Comparison of ENCODE assay signal across 25 mouse cellular contexts in genomic region chr1:125418732-125419131, GRCm38 (mm10). TPM values are rescaled to one million over a fixed set of nuclear protein-coding genes. Genes with fewer than 3 reads are reported as not detected.
A peak's percentile ranks its signal among the peaks of the same experiment; 100 is the strongest.
DNase-seq lines count a peak whose midpoint lies in the region; ATAC-seq and TF ChIP-seq lines count a peak whose summit lies in the region.
"Had no signal": no experiment of that assay in that cellular context is flagged by ENCODE, and none has a peak within 500 bp of the region (broad histone marks: within the 10 kb centered on the region; RNA-seq: fewer than 3 reads in every experiment).

No protein-coding gene starts in this region.

- 77% methylated on average over 4 of the region's 4 CpGs for WGBS in heart, embryonic 16.5 days
- WGBS in heart, adult 2 months: 76% methylated on average over 4 of the region's 4 CpGs
- WGBS in liver, embryonic 11.5 days: 86% methylated on average over 4 of the region's 4 CpGs
- 67% methylated on average over 4 of the region's 4 CpGs for WGBS in liver, embryonic 15.5 days (ENCODE audit: insufficient replicate concordance)
- WGBS in lung, adult 2 months: 76% methylated on average over 4 of the region's 4 CpGs

- TF ChIP-seq CTCF in heart, adult 2 months (IDR thresholded peaks at IDR 0.05): no peak
- no peak for TF ChIP-seq CTCF in lung, adult 2 months (IDR thresholded peaks at IDR 0.05; ENCODE audit: insufficient read depth, low read length)

- intact Hi-C loops in heart, adult 2 months (cut with DNase I): no loop called here

- peak overlapping the region; percentile 4; the same call in 1 of the 2 replicates for H3K27ac ChIP-seq in heart, embryonic 16.5 days (ENCODE audit: low read length)
- H3K27ac ChIP-seq in heart, adult 2 months: no peak overlapping the region
- H3K27ac ChIP-seq in liver, embryonic 11.5 days (ENCODE audit: low read depth, low read length): no peak overlapping the region
- 0 out of 2 replicates have a peak overlapping the region, but pooled peaks have one; percentile 19 for H3K27ac ChIP-seq in liver, embryonic 15.5 days (replicated peaks)
- H3K27ac ChIP-seq: forebrain, embryonic 13.5 days; limb, embryonic 10.5 days; limb, embryonic 15.5 days; macrophage; midbrain, embryonic 13.5 days; neural tube, embryonic 13.5 days had no signal

- no peak overlapping the region for H3K4me3 ChIP-seq in heart, embryonic 16.5 days (ENCODE audit: low read length)
- no peak overlapping the region for H3K4me3 ChIP-seq in heart, adult 2 months
- H3K4me3 ChIP-seq in liver, embryonic 11.5 days (ENCODE audit: low read depth, low read length): no peak overlapping the region
- H3K4me3 ChIP-seq in liver, embryonic 15.5 days (replicated peaks): no peak overlapping the region
- H3K4me3 ChIP-seq in lung, adult 2 months (replicated peaks; ENCODE audit: extremely low read depth, low read depth, low read length): no peak overlapping the region
- H3K4me3 ChIP-seq: forebrain, embryonic 13.5 days; limb, embryonic 10.5 days; limb, embryonic 15.5 days; midbrain, embryonic 13.5 days; neural tube, embryonic 13.5 days had no signal

- H3K4me2 ChIP-seq in heart, embryonic 16.5 days (ENCODE audit: low read depth, low read length): no peak overlapping the region
- H3K4me2 ChIP-seq in liver, embryonic 11.5 days: no peak overlapping the region
- no peak overlapping the region for H3K4me2 ChIP-seq in liver, embryonic 15.5 days
- H3K4me2 ChIP-seq: forebrain, embryonic 13.5 days; heart, embryonic 11.5 days; limb, embryonic 15.5 days; midbrain, embryonic 13.5 days; neural tube, embryonic 13.5 days had no signal

- H3K36me3 ChIP-seq in heart, embryonic 16.5 days (ENCODE audit: control insufficient read depth, insufficient read depth): peaks cover 13% of the 10 kb centered on the region
- H3K36me3 ChIP-seq in heart, adult 2 months (ENCODE audit: control insufficient read depth, insufficient read depth, low read length): peaks cover 34% of the 10 kb centered on the region
- H3K36me3 ChIP-seq in liver, embryonic 11.5 days (ENCODE audit: control insufficient read depth, insufficient read depth, low read length): peaks cover 8% of the 10 kb centered on the region; the same call in 1 of the 2 replicates
- H3K36me3 ChIP-seq in liver, embryonic 15.5 days (replicated peaks): peaks cover 30% of the 10 kb centered on the region

- H3K27me3 ChIP-seq in heart, embryonic 16.5 days (ENCODE audit: control insufficient read depth, insufficient read depth, low read length): no peaks in the 10 kb centered on the region
- no peaks in the 10 kb centered on the region for H3K27me3 ChIP-seq in heart, adult 2 months (ENCODE audit: control insufficient read depth, insufficient read depth, low read length)
- H3K27me3 ChIP-seq in liver, embryonic 11.5 days (replicated peaks; ENCODE audit: control insufficient read depth, insufficient read depth, low read length): no peaks in the 10 kb centered on the region
- H3K27me3 ChIP-seq in liver, embryonic 15.5 days: no peaks in the 10 kb centered on the region
- H3K27me3 ChIP-seq: forebrain, embryonic 13.5 days; limb, embryonic 15.5 days; midbrain, embryonic 13.5 days; neural tube, embryonic 13.5 days had no signal

- no peak for ATAC-seq in heart, embryonic 16.5 days (replicated peaks; ENCODE audit: extremely low read depth, insufficient read depth, low FRiP score)
- ATAC-seq in liver, embryonic 11.5 days (replicated peaks; ENCODE audit: low FRiP score): peak; percentile 53
- ATAC-seq in liver, embryonic 15.5 days (ENCODE audit: insufficient read depth): peak; percentile 54
- ATAC-seq: CD4-positive, CD25-positive, alpha-beta regulatory T cell, adult 4 months; forebrain, embryonic 13.5 days; hindbrain, embryonic 16.5 days; lung, postnatal 0 days; midbrain, embryonic 13.5 days had no signal

- no peaks in the 10 kb centered on the region for H3K9me3 ChIP-seq in heart, embryonic 16.5 days (replicated peaks; ENCODE audit: control insufficient read depth, low read length)
- no peaks in the 10 kb centered on the region for H3K9me3 ChIP-seq in liver, embryonic 11.5 days (ENCODE audit: control insufficient read depth, low read length)
- no peaks in the 10 kb centered on the region for H3K9me3 ChIP-seq in liver, embryonic 15.5 days (replicated peaks)
- H3K9me3 ChIP-seq: forebrain, embryonic 13.5 days; limb, embryonic 10.5 days; limb, embryonic 15.5 days; midbrain, embryonic 13.5 days; neural tube, embryonic 13.5 days had no signal

- TF ChIP-seq POLR2A in heart, adult 2 months (IDR thresholded peaks at IDR 0.05; ENCODE audit: insufficient read depth, low read depth, low read length): no peak
- TF ChIP-seq POLR2A in lung, adult 2 months (IDR thresholded peaks at IDR 0.05; ENCODE audit: borderline replicate concordance, extremely low read depth, low read depth, low read length): no peak

- peaks cover 5% of the 10 kb centered on the region; the same call in 1 of the 2 replicates for H3K79me2 ChIP-seq in heart, adult 2 months (replicated peaks; ENCODE audit: control insufficient read depth, insufficient read depth, low read length)

- no peak overlapping the region for H3K9ac ChIP-seq in heart, embryonic 16.5 days (ENCODE audit: low read length)
- H3K9ac ChIP-seq in heart, adult 2 months (ENCODE audit: low read depth, low read length): no peak overlapping the region
- H3K9ac ChIP-seq in liver, embryonic 11.5 days (ENCODE audit: low read depth, low read length): no peak overlapping the region
- H3K9ac ChIP-seq in liver, embryonic 15.5 days: no peak overlapping the region
- H3K9ac ChIP-seq: forebrain, embryonic 13.5 days; limb, embryonic 15.5 days; midbrain, embryonic 13.5 days; neural tube, embryonic 13.5 days had no signal

- H3K4me1 ChIP-seq in heart, embryonic 16.5 days (ENCODE audit: control insufficient read depth, insufficient read depth, low read length): peaks cover 11% of the 10 kb centered on the region
- H3K4me1 ChIP-seq in heart, adult 2 months (ENCODE audit: control insufficient read depth, insufficient read depth, low read length): peaks cover 7% of the 10 kb centered on the region
- no peaks in the 10 kb centered on the region for H3K4me1 ChIP-seq in liver, embryonic 11.5 days (replicated peaks; ENCODE audit: control insufficient read depth, insufficient read depth, low read length)
- H3K4me1 ChIP-seq in liver, embryonic 15.5 days (replicated peaks): peaks cover 6% of the 10 kb centered on the region; the same call in 1 of the 2 replicates
- peaks cover 9% of the 10 kb centered on the region for H3K4me1 ChIP-seq in lung, adult 2 months (ENCODE audit: control insufficient read depth, insufficient read depth, low read length)
- H3K4me1 ChIP-seq: forebrain, embryonic 13.5 days; limb, embryonic 10.5 days; limb, embryonic 15.5 days; midbrain, embryonic 13.5 days; neural tube, embryonic 13.5 days had no signal

- no peak for TF ChIP-seq EP300 in heart, adult 2 months (IDR thresholded peaks at IDR 0.05; ENCODE audit: insufficient read depth, low read depth, low read length)

- no peak for DNase-seq in heart, adult 2 months
- no peak for DNase-seq in liver, embryonic 11.5 days (ENCODE audit: low spot score)
- DNase-seq in yolk sac, embryonic 10.5 days (ENCODE audit: low spot score): peak; percentile 30
- no peak for DNase-seq in lung, adult 2 months
- no peak for DNase-seq in cerebellum, adult 11-12 months
- DNase-seq: cerebellum, adult 8-10 months; cerebellum, postnatal 36 days; gastrocnemius, postnatal 14 days; heart, postnatal 10 days; kidney, adult 9 months; kidney, postnatal 10 days; layer of hippocampus, postnatal 36 days; thymus, postnatal 25 days had no signal

RNA-seq across cellular contexts. Expression of gene Actr3, which starts 16.8 kb away (rescaled TPM):
- polyA plus RNA-seq in heart, embryonic 16.5 days (2015; fragmentation: Nextera tagmentation; extraction: Ambion mirVana): 310 and 348 TPM in 2 replicates
- total RNA-seq in heart, adult 2 months (2021): 100 to 1,000 TPM; 102 to 118 TPM
- 33.8 and 69.1 TPM in 2 replicates for polyA plus RNA-seq in heart, adult 2 months (2012; rRNA removed)
- polyA plus RNA-seq in liver, embryonic 11.5 days (2014; fragmentation: Nextera tagmentation; extraction: Ambion mirVana): 245 and 281 TPM in 2 replicates
- 127 and 133 TPM in 2 replicates for polyA plus RNA-seq in liver, embryonic 15.5 days (2015; fragmentation: Nextera tagmentation; extraction: Ambion mirVana)
- polyA plus RNA-seq in lung, adult 2 months (2012; rRNA removed): 36.6 and 64.6 TPM in 2 replicates

Comparison
In these comparisons a context has a peak if more than half of its experiments do, and no peak if none do; other contexts are left out.
1. H3K27ac ChIP-seq: peak in heart, embryonic 16.5 days (single experiment) and liver, embryonic 15.5 days (single experiment); none in heart, adult 2 months (single experiment) and liver, embryonic 11.5 days (single experiment).